Mouse (Mus musculus): ENCODE measurements at regions not wholly inside any gene's neighbourhood (a gene's known extent, or its start where the extent isn't known, plus 50 kb on each side); places are given as distances from the start of the nearest gene placed in this dataset.

- TF ChIP-seq CTCF (IDR thresholded peaks at IDR 0.05; ENCODE audit: low read depth, low read length): no peak
- TF ChIP-seq POLR2A (IDR thresholded peaks at IDR 0.05; ENCODE audit: extremely low read depth, insufficient read depth, low read length): no peak
Observed at GRCm38 (mm10) chr3:38084548-38084947, 360.3 kb upstream of the Gm5148 start.
